Mouse (Mus musculus): ENCODE measurements around the gene Ankrd33b. TPM values are rescaled to one million over a fixed set of nuclear protein-coding genes. Genes with fewer than 3 reads are reported as not detected.

Gene Ankrd33b
- total RNA-seq, 2 experiments from 2014 or later, result 45.8 to 52.8 TPM

DNA sequence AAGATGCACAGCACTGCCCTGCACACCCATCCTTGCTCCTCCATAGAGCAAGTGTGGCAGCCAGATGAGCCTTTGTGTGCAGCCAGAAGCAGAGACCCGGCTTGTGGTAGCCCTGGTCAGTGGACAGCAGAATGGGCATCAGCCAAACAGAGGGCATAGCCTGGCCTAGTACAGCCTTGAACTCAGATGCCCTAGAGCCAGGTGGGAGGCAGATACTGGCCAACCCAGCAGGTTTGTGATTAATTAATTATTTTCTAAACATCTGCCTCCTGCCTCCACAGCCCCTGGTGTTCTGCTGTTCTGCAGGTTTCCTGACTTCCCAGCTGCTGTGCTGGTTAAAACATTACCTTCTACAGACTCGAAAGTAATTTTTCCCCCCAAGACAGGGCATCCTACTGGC, 88.4 kb downstream of the Ankrd33b start:
- no peak for DNase-seq (ENCODE audit: extremely low spot score in 1 of 2, low spot score in 1 of 2)

DNA sequence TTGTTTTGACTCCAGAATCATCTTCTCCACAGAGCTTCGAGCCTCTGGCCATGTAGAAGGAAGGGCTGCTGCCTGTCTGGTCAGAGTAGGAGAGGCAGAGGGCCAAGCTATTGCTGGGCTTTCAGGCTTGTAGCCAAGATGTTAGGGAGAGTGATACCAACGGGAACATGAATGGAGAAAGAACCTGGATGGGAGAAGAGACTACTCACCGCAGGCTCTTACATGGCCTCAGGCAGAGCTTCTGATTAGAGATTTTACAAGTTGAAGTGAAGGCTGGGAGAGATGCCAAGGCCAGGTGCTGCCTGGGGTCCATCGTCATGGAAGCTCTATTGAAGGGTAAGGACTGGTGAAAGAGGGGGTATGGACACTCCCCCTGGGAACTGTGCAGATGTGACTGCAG, 89.4 kb downstream of the Ankrd33b start:
- no peak for DNase-seq (ENCODE audit: extremely low spot score in 1 of 2, low spot score in 1 of 2)

DNA sequence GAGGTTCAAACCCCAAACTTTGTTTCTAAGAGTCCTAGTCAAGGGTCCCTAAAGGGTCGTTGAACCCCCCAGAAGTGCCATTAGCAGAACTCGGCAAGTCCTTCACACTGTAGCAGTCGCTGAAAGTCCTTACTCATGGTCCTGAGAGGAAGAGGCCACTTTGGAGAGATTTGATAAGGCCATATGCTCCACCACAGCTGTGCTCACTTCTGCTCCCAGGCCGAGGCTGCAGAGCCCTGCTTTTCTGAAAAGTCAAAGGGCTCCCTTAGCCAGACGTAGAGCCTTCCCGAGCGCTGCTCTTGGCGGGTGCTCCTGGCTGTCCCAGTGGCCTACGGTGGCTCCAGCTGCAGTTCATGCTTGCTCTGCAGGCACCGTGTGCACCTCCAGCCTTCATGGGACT, 94.0 kb downstream of the Ankrd33b start:
- DNase-seq (ENCODE audit: extremely low spot score in 1 of 2, low spot score in 1 of 2), result no peak

DNA sequence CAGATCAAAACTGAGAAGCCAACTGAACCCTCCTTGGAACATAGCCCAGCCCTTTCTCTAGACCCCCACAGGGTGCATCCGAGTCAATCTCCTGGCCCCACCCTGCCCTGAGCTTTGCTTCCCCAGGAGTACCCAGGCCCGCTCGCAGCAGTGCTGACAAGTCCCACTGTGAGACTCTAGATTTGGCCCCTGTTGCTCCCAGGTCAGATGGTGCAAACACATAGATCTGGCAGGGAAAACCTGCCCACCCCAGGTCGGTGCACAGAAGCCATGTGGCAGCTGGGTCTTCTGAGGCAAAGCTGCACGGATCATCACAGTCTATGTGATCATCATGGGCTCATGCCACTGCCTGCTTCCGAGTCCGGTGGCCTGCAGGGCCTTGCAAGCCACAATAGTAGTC, 94.8 kb downstream of the Ankrd33b start:
- no peak for DNase-seq (ENCODE audit: extremely low spot score in 1 of 2, low spot score in 1 of 2)

DNA sequence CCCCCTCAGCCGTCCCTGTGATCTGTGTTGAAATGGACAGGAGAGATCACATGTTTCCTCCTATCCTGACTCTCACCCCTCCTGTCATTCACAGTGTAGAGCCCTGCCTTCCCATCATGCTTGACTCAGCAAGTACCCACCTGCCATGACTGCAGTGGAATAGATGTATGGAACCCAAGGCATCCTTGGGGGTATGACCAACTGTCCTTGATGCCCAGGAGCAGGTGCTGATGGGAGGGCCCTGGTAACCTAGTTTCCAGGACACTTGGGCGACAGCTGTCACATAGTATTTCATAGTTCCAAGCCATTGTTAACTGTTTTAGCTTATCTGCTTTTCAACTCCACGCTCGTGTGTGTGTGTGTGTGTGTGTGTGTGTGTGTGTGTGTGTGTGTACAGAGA, 98.0 kb downstream of the Ankrd33b start:
- DNase-seq (ENCODE audit: extremely low spot score in 1 of 2, low spot score in 1 of 2), result no peak

DNA sequence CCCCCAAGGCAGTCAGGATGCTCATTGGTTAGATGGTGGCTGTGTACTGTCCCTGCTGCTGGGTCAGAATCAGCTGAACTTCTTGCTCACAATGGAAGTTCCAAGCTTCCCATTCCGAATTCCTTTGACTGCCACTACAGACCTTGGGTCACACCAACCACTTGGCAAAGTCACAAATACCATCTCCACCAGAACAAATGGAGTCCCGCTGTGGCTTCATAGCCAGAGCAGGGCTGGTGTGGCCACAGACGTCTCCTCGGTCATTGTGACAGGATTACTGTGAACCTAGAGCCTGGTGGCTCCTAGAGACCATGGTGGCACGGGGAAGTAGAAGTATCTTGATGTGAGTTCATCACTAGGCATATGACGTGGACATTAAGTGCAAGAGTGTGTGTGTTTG, 99.4 kb downstream of the Ankrd33b start:
- DNase-seq (ENCODE audit: extremely low spot score in 1 of 2, low spot score in 1 of 2), result no peak

DNA sequence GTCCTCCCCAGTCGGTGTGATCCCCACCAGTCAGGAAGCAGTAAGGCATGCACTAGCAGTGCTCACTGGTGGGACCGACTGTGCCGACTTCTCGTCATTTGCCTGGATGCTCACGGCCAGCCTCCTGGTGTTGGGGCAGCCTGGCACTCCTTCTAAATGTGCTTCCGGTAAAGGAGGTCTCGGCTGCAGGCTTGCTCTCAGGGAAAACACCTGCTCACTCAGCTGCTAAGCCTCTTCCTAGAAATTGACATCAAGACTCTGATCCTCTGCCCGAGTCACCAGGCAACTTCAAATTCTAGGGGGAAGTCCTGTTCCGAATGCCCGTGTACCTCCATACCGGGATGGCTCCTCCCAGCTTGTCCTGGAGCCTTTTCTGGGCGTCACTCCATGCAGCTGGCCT, 101.7 kb downstream of the Ankrd33b start:
- DNase-seq (ENCODE audit: extremely low spot score in 1 of 2, low spot score in 1 of 2), result no peak

DNA sequence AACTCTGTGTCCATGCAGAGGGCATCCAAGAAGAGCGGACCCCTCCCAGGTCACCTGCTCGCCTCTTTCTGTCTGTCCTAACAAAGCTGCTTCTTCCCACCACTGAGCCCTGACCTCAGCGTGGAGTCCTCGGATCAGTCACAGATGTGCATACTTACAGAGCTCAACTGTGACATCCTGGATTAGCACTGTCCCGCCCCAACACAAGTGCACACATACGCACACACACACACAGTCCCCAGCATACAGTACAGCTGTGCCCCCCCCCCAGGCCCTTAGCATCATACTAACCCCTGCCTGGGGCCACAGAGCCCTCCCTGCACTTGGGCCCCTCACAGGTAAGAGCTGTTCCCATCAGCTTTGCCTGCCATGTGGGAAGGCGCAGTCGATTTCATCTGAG, 102.1 kb downstream of the Ankrd33b start:
- no peak for DNase-seq (ENCODE audit: extremely low spot score in 1 of 2, low spot score in 1 of 2)

DNA sequence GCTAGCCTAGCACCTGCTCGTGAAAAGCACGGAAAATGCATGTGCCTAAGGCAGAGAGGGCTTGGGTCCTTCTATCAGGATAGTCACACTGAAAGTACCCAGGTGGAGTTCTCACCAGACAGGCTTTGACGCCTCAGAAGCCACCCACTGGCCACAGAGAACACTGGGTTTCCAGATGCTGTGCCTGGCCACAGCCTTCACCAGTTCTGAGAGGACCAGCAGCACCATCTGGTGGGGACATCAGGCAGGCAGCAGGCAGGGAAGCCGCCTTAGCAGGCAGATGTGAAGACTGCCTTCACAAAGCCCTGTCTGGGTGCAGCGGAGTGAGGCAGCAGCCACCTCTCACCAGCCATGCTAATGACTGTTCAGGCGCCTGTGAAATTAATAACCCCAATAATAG, 102.7 kb downstream of the Ankrd33b start:
- DNase-seq (ENCODE audit: extremely low spot score in 1 of 2, low spot score in 1 of 2), result peak; percentile 79 to 88

DNA sequence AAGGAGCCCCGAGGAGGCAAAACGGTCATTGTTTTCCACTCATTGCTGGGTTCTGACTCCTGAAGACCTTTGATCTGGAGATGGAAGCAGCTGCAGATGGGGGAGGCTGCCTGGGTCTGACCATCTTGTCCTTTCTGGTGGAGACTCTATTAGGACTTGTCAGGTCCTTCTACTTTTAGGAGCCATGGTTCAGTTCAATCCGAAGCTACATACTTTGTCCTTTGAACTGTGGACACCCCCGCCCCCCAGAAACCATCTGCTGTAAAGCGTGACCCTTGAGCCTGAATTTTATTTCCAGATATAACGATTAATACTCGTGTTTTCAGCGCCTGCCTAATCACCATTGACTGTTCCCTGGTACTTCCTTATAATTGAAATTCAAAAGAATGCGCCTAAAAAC, 105.2 kb downstream of the Ankrd33b start:
- no peak for DNase-seq (ENCODE audit: extremely low spot score in 1 of 2, low spot score in 1 of 2)

DNA sequence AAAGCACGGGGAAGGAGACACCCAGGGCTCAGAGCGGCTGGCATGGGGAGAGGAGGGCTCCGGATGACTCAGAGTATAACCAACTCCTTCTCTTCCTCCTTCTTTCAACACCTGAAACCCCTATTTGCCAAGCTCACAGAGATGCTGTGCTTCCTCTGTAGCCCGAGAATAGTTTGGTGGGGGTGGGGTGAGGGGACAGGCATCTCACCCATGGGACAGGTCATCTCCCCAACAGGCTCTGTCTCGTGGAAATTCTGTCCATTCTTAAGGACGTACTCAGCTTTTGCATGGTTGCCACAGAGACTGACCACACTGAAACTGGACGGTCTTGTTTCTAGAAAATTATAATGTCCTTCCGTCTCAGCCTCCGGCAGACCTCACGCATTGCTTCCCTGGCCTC, 106.4 kb downstream of the Ankrd33b start:
- DNase-seq (ENCODE audit: extremely low spot score in 1 of 2, low spot score in 1 of 2), result no peak

DNA sequence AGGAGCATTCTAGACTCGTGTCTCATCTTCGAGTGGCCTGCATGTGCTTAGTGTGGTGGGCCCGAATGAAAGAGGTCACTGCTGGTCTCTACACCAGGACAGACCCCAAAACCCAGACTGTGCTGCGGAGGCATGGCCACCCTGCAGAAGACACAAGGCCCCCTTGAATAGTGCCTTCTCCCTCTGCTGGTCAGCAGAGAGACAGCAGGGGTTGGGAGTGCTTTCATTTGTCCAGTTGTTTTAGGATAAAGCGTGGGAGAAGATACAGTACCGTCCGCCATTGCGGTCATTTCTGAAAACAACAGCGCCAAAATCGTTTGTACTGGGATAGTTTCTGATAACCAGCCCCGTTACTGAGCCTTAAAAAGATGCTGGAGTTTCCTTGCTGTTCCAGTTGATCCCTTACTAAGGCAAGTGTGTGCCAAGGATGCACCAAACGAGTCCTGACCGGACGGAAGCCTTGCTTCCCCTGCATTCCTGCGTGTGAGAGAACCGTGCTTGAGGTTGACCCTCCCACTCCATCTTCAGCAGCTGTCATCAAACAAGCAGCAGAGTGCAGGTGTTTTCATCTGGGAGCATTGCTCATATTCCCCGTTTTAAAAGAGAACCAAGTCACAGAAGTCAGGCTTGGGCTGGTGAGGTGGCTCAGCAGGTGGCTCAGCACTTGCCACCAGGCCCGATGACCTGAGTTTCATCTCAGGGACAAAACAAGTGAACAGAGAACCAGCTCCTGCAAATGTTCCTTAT, 108.7 kb downstream of the Ankrd33b start:
- DNase-seq (ENCODE audit: extremely low spot score in 1 of 2, low spot score in 1 of 2), result no peak

DNA sequence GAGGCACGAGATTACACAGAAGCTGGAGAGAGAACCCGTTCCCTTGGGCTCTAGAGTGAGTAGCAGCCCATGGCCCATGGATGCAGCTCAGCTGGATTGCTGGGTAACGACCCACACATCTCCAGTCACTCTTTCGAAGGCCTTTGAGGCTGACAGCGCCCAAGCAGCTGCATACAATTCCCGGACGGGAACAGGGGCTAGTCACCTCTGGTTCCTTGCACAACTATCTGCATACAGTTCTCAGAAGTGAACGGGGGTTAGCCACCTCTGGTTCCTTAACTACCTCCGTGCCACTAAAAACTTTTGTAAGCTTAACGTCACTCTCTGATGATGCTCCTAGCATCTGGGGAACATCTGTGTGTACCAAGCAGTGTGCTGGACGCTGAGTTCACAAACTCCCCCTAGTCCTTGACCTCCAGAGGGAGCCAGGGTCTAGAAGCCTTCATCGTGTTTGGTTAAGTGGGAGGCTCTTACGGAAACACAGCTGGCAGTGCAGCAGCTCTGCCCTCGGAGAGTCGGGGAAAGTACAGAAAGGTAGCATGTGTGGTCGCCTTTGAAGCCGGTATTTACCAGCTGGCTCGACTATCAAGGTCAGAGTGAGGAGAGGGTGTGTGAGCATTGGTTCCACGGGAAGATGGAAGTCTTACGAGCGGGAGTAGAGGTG, 109.4 kb downstream of the Ankrd33b start:
- no peak for DNase-seq (ENCODE audit: extremely low spot score in 1 of 2, low spot score in 1 of 2)

DNA sequence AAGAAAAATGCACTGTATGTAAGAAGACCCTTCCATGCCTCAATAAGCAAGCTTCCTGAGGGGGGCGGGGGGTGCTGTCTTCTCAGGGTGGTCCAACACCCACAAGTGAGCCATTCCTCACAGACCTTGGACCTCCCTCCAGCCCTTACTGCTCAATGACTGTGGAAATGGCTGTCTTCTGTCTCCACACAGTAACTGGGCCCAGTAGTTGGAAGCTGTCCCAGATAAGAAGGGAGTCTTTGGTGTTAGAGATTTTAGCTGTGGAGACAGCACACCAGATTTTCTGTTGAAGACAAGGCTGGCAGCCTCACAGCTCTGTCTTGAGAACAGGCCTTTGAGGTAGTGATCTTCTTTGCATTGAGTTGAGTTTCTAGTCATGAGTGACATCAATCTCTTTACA, 110.2 kb downstream of the Ankrd33b start:
- no peak for DNase-seq (ENCODE audit: extremely low spot score in 1 of 2, low spot score in 1 of 2)

DNA sequence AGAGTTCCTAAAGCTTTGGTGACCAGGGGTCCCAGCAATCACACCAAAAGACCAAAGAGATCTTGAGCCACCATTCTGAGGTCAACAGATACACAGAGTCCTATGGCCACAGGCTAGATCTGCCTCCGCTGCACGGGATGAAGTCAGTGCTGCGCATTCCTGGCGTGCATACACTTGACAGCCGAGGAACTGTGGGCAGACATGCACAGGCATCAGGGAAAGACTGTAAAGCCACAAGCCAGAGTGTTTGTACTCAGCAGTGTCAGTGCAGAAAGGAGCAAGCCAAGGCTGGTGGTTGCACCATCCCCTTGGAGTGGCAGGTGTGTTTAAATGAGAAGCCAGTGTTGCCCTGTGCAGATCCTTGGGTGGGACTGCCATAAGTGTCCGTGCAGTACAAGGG, 111.8 kb downstream of the Ankrd33b start:
- no peak for DNase-seq (ENCODE audit: extremely low spot score in 1 of 2, low spot score in 1 of 2)

DNA sequence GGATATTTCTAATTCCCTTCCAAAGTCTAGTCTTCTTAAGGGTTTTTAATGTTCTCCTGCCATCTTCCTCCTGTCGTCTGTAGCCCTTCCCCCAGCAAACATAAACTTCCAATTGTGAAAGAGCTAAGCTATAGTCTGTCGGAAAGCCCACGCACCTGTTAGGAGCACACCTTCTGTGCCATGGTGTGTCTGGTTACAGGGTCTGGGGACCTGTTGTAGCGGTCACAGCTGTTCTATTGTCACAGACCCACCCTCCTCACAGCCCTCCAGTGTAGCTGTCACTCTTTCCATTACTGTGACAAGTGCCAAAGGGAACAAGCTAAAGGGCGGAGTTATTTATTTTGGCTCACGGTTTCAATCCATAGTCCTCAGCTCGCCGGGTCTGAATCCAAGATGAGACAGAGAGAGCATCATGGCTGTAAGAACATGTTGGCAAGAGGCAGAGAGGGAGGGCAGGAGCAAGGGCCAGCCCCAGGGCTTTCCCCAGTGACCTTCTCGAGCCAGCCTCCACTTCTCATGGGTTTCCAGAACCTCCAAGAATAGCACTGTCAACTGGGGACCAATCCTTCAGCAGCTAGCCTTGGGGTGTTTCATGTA, 112.5 kb downstream of the Ankrd33b start:
- DNase-seq (ENCODE audit: extremely low spot score in 1 of 2, low spot score in 1 of 2), result no peak

DNA sequence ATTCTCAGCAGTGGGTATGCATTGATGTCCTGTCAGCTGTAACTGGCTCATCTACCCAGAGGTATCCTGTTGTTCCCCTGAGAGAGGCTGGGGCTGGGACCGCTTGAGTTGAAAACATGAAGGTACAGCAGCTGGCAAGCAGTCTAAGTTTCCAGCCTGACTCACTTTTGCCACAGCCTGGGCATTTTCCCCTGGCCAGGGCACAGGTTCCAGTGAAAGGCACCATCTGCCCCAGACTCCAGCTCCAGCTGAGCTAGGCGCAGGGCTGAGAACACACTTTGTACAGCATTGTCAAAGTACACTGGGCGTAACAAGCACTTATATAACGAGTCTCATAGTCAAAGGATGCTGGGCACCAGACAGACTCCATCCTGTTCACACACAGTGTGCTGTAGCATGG, 113.6 kb downstream of the Ankrd33b start:
- DNase-seq (ENCODE audit: extremely low spot score in 1 of 2, low spot score in 1 of 2), result no peak

DNA sequence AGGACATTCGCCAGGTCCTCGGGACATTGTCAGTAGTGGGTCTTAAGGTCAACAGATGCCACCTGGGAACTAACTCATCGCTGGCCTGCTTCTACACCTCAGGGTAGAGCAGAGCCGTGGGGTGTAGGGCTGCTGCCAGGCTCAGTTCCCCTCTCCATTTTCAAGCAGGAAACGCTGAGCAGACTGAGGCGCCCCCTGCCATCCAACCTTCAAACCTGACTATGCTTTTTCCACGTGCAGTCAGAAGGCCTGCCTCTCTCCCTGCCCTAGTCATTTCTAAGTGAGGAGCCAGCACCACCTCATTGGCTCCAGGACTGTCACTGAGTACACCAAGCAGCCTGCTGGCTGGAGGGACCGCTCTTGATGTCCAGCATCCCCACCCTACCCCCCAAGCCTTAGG, 114.1 kb downstream of the Ankrd33b start:
- DNase-seq (ENCODE audit: extremely low spot score in 1 of 2, low spot score in 1 of 2), result no peak

DNA sequence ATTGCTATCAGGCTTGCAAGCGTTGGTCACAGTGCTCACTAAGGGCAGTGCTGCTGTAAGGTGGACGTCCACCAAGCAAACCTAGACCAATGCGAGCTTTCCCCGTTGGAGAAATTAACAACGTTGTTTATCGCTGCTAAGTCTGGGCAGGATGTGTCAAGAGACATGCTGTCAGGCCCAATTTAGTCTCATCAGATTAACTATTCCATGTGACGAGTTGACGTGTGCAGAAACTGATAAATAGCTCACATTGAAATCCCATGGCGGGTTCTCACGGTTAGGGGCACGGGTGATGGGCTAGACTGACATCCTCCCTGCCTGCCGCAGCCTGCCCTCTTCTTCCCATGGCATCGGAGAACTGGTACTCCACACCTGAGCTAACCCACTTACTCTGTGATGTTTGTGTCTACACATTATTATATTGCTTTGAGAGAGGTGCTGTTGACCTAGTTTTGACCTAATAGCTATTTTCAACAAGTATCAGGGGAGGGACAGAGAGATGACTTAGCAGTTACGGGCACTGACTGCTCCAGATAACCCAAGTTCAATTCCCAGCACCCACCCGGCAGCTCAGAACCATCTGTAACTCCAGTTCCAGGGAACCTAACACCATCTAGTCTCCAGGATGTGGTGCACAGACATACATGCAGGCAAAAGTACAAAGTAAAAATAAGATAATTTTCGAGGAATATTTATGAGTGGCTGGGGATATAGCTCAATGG, 114.8 kb downstream of the Ankrd33b start:
- DNase-seq (ENCODE audit: extremely low spot score in 1 of 2, low spot score in 1 of 2), result no peak

DNA sequence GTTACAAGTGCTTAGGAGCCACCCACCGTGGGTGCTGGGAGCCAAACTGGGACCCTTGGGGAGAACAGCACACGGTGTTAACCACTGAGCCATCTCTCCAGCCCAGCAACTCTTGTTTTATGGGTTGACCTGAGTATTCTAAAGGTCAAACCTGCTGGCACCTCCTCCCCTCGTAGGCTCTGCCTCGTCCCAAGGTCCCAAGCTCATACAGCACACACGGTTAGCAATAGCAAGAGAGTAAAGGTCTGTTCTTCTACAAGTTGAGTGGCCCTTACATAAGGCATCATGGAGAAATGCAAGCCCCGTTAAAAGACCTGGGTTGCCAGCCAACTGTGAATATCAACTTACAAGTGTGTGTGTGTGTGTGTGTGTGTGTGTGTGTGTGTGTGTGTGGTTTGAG, 116.3 kb downstream of the Ankrd33b start:
- no peak for DNase-seq (ENCODE audit: extremely low spot score in 1 of 2, low spot score in 1 of 2)

DNA sequence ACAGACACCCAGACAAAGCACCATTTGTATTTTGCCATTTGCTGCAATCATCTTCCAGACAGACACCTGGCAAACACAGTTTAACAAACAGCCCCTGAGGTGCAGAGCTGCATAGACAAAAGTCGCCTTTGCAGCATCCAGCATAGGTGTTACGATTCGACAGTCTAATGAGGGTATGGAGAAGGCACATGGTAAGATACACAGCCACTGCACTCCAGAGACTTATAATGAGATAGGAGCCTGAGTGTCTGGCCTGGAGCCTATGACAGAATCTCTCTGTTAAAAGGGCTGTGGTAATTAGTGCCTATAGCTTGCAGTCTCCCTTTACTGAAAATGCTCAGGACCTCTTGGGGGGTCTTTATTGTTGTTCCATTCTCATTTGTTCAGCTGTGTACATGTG, 116.8 kb downstream of the Ankrd33b start:
- no peak for DNase-seq (ENCODE audit: extremely low spot score in 1 of 2, low spot score in 1 of 2)

Data from layer of hippocampus, postnatal 25 days (tissue).